Mouse (Mus musculus) bone marrow macrophage, adult 2 months (primary cell): Measurements from ENCODE around the gene Hfe2. TPM values are rescaled to one million over a fixed set of nuclear protein-coding genes. Genes with fewer than 3 reads are reported as not detected.

Experiments
- H3K27ac ChIP-seq: 2 replicates; pipeline ENCODE4 v1.5.1; 2012; ENCODE audit warnings: low read depth, low read length; ENCODE audit not compliant: insufficient read depth
- H3K4me1 ChIP-seq: 2 replicates; pipeline ENCODE4 v1.6.1; 2012; ENCODE audit warnings: low read length; ENCODE audit not compliant: control insufficient read depth, insufficient read depth
- H3K4me3 ChIP-seq: 2 replicates; pipeline ENCODE4 v1.5.1; 2012; ENCODE audit warnings: mild to moderate bottlenecking, low read length, moderate library complexity; ENCODE audit not compliant: insufficient read depth
- CTCF ChIP-seq: IDR thresholded peaks from 2 replicates; pipeline ENCODE4 v1.5.1; 2012; ENCODE audit warnings: low read depth, mild to moderate bottlenecking, low read length, moderate library complexity
- POLR2A ChIP-seq: IDR thresholded peaks from 2 replicates; pipeline ENCODE4 v1.6.1; 2012; ENCODE audit warnings: mild to moderate bottlenecking, low read depth, low read length, borderline replicate concordance
- polyA plus RNA-seq: library from polyadenylated mRNA; stranded (reverse); fragments of >200 nt; gene quantifications from 2 replicates; pipeline ENCODE4 v1.2.4, GENCODE M21; 2012; ENCODE audit not compliant: missing spikeins, insufficient read depth, insufficient read length

The Hfe2 gene
- polyA plus RNA-seq, 1 experiment, result not detected

- no peak overlapping the region for H3K4me3 ChIP-seq
- H3K27ac ChIP-seq, result peak overlapping the region; percentile 100
- TF ChIP-seq CTCF (no peak), POLR2A (no peak)
- peaks cover 72% of the 10 kb centered on the region for H3K4me1 ChIP-seq
Observed at GRCm38 (mm10) chr3:96566661-96567450, 41.9 kb downstream of the Hfe2 start.

- Histone ChIP-seq H3K27ac (no peak overlapping the region), H3K4me1 (peaks cover 67% of the 10 kb centered on the region), H3K4me3 (no peak overlapping the region)
- TF ChIP-seq POLR2A, result no peak
- TF ChIP-seq CTCF, result no peak
Observed at GRCm38 (mm10) chr3:96568605-96569004, 43.6 kb downstream of the Hfe2 start.

- Histone ChIP-seq H3K4me3 (no peak overlapping the region), H3K4me1 (peaks cover 58% of the 10 kb centered on the region), H3K27ac (no peak overlapping the region)
- no peak for TF ChIP-seq POLR2A
- no peak for TF ChIP-seq CTCF
Observed at GRCm38 (mm10) chr3:96569506-96569905, 44.5 kb downstream of the Hfe2 start.

GRCm38 (mm10) chr3:96569966-96570605 lies 45.1 kb downstream of the Hfe2 start:
- H3K4me1 ChIP-seq, result peaks cover 59% of the 10 kb centered on the region
- TF ChIP-seq POLR2A (no peak), CTCF (no peak)
- peak overlapping the region; percentile 86 for H3K27ac ChIP-seq
- no peak overlapping the region for H3K4me3 ChIP-seq

- Histone ChIP-seq H3K27ac (peak overlapping the region; percentile 86), H3K4me3 (no peak overlapping the region), H3K4me1 (peaks cover 59% of the 10 kb centered on the region)
- no peak for TF ChIP-seq CTCF
- TF ChIP-seq POLR2A, result no peak
Observed at GRCm38 (mm10) chr3:96570643-96571042, 45.7 kb downstream of the Hfe2 start.

GRCm38 (mm10) chr3:96571336-96571735 lies 46.4 kb downstream of the Hfe2 start:
- Histone ChIP-seq H3K27ac (peak overlapping the region; percentile 86), H3K4me1 (peaks cover 56% of the 10 kb centered on the region), H3K4me3 (no peak overlapping the region)
- TF ChIP-seq POLR2A, result no peak
- no peak for TF ChIP-seq CTCF

- Histone ChIP-seq H3K27ac (peak overlapping the region; percentile 86), H3K4me1 (peaks cover 48% of the 10 kb centered on the region), H3K4me3 (no peak overlapping the region)
- no peak for TF ChIP-seq CTCF
- TF ChIP-seq POLR2A, result no peak
Observed at GRCm38 (mm10) chr3:96571896-96572698, 47.1 kb downstream of the Hfe2 start.

- Histone ChIP-seq H3K27ac (no peak overlapping the region), H3K4me3 (no peak overlapping the region), H3K4me1 (peaks cover 49% of the 10 kb centered on the region)
- no peak for TF ChIP-seq CTCF
- TF ChIP-seq POLR2A, result no peak
Observed at GRCm38 (mm10) chr3:96573611-96574511, 48.9 kb downstream of the Hfe2 start.

- peak overlapping the region; percentile 55 for H3K4me3 ChIP-seq
- peak overlapping the region; percentile 98 for H3K27ac ChIP-seq
- peaks cover 52% of the 10 kb centered on the region for H3K4me1 ChIP-seq
- TF ChIP-seq CTCF, result no peak
- TF ChIP-seq POLR2A, result no peak
Observed at GRCm38 (mm10) chr3:96575272-96575984, 50.5 kb downstream of the Hfe2 start.
